Mouse (Mus musculus) midbrain, postnatal 0 days (tissue): ENCODE measurements around the gene Ccdc191. TPM values are rescaled to one million over a fixed set of nuclear protein-coding genes. Genes with fewer than 3 reads are reported as not detected.
A peak's percentile ranks its signal among the peaks of the same experiment; 100 is the strongest.

Experiments
- ATAC-seq: fragments of 200-750 bp; cut with Nextera tagmentation; 2 replicates; pipeline ENCODE4 v1.8.0; 2017; ENCODE audit warnings: moderate number of reproducible peaks, mild to moderate bottlenecking, moderate TSS enrichment, moderate library complexity; ENCODE audit not compliant: low FRiP score
- DNase-seq: peaks from one replicate; pipeline ENCODE4 v3.0.0-alpha.2; 2015; ENCODE audit warnings: low spot score
- H3K27ac ChIP-seq: fragments of 300-500 bp; sonication (generic); 2 replicates; pipeline ENCODE4 v1.5.1; 2014; ENCODE audit warnings: low read depth, mild to moderate bottlenecking, low read length, mixed read lengths
- H3K27me3 ChIP-seq: fragments of 300-500 bp; sonication (generic); 2 replicates; pipeline ENCODE4 v1.6.1; 2014; ENCODE audit warnings: low read length, control low read depth, mixed read lengths; ENCODE audit not compliant: insufficient read depth
- H3K36me3 ChIP-seq: fragments of 300-500 bp; sonication (generic); 2 replicates; pipeline ENCODE4 v1.6.1; 2014; ENCODE audit warnings: low read length, control low read depth, mixed read lengths; ENCODE audit not compliant: insufficient read depth
- H3K4me1 ChIP-seq: fragments of 300-500 bp; sonication (generic); 2 replicates; pipeline ENCODE4 v1.6.1; 2014; ENCODE audit warnings: mild to moderate bottlenecking, control low read depth, antibody characterized with exemption, low read length, mixed read lengths; ENCODE audit not compliant: insufficient read depth
- H3K4me2 ChIP-seq: fragments of 300-500 bp; sonication (generic); 2 replicates; pipeline ENCODE4 v1.6.1; 2014; ENCODE audit warnings: low read depth, mild to moderate bottlenecking, low read length, mixed read lengths; ENCODE audit not compliant: poor library complexity, severe bottlenecking
- H3K4me3 ChIP-seq: fragments of 300-500 bp; sonication (generic); 2 replicates; pipeline ENCODE4 v1.5.1; 2014; ENCODE audit warnings: low read depth, mild to moderate bottlenecking, low read length, moderate library complexity
- H3K9ac ChIP-seq: fragments of 300-500 bp; sonication (generic); replicated peaks from 2 replicates; pipeline ENCODE4 v1.6.1; 2014; ENCODE audit warnings: mild to moderate bottlenecking, low read length, moderate library complexity, mixed read lengths; ENCODE audit not compliant: poor library complexity, severe bottlenecking
- H3K9me3 ChIP-seq: fragments of 300-500 bp; sonication (generic); 2 replicates; pipeline ENCODE4 v1.6.1; 2016; ENCODE audit warnings: low read length, control low read depth
- CTCF ChIP-seq: IDR thresholded peaks from 2 replicates; pipeline ENCODE4 v1.5.1; 2016; ENCODE audit warnings: antibody characterized with exemption, mild to moderate bottlenecking
- WGBS: fragments of 180-500 bp; shearing (Covaris S2); extraction: QIAGEN DNeasy Blood & Tissue Kit; methylation state at CpG from one replicate; pipeline ENCODE4 v1.1.7; 2014; 5-methylcytosine and 5-hydroxymethylcytosine counted together
- polyA plus RNA-seq: library from polyadenylated mRNA; unstranded; fragments of >200 nt; fragmentation: Nextera tagmentation; extraction: Ambion mirVana; gene quantifications from 2 replicates; pipeline ENCODE4 v1.2.1, GENCODE M21; 2015
- total RNA-seq: library from RNA; depleted of rRNA; stranded (reverse); fragments of >200 nt; gene quantifications from 2 replicates; pipeline ENCODE4 v1.2.3, GENCODE M21; 2014

Ccdc191 gene
- total and polyA plus RNA-seq, 2 experiments from 2014 or later: 0.93 to 4.0 TPM

DNA sequence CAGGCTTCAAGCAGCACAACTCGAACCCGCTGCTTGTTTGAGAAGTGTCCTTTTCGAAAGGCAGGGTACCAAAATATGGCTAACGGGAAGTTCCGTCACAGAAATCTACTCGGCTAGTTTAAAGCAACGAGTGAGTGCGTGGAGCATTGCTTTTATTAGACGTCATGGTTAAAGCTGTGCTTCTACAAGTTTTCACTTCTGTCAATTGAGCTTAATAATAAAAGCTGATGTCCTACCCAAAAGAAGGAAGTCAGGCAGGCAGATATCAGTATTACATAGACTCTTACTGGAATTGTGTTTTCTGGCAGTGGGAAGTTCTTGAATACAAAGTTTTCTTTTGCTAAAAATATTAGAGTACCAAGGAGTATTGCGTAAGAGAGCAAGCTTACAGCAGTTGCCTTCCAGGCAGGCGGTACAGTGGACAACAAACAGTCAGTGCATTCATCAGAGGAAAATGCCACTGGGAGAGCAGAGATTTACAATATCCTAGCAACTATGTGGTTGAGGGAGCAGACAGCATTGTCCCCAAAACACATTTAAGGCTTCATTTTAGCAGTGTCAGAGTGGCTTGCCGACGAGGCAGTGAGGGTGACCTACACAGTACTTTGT is 76.3 kb downstream of the Ccdc191 start:
- H3K27me3 ChIP-seq: no peaks in the 10 kb centered on the region
- TF ChIP-seq CTCF: no peak
- peaks cover 20% of the 10 kb centered on the region for H3K36me3 ChIP-seq
- H3K27ac ChIP-seq: no peak overlapping the region
- ATAC-seq (no peak), DNase-seq (peak; percentile 60)
- H3K9me3 ChIP-seq: no peaks in the 10 kb centered on the region
- no peak overlapping the region for H3K4me3 ChIP-seq
- H3K4me2 ChIP-seq: no peak overlapping the region
- 71% methylated on average over 13 of the region's 13 CpGs for WGBS
- no peak overlapping the region for H3K9ac ChIP-seq
- no peaks in the 10 kb centered on the region for H3K4me1 ChIP-seq

DNA sequence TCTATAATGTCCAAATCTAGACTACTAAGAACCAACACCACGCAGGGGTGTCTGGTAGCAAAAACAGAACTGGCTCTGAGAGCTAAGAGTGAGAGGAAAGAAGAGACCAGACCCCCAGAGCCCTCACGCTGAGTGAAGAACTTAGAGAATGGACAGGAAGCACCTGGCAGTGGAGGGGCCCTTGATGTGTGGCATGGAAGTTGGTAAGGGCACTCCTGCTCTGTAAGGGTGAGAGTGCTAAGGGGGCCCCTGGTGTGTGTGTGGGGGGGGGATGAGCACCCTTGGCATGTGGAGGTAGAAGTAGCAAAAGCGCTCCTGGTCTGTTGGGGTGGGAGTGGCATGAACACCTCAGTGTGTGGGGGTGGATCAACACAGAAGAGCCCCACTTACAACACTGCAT is 80.8 kb downstream of the Ccdc191 start:
- WGBS: 84% methylated on average over 3 of the region's 3 CpGs
- Histone ChIP-seq H3K9me3 (no peaks in the 10 kb centered on the region), H3K4me3 (no peak overlapping the region), H3K9ac (no peak overlapping the region), H3K27ac (no peak overlapping the region), H3K36me3 (peaks cover 20% of the 10 kb centered on the region), H3K4me2 (no peak overlapping the region), H3K27me3 (no peaks in the 10 kb centered on the region), H3K4me1 (no peaks in the 10 kb centered on the region)
- DNase-seq: no peak
- no peak for TF ChIP-seq CTCF
- ATAC-seq: no peak

DNA sequence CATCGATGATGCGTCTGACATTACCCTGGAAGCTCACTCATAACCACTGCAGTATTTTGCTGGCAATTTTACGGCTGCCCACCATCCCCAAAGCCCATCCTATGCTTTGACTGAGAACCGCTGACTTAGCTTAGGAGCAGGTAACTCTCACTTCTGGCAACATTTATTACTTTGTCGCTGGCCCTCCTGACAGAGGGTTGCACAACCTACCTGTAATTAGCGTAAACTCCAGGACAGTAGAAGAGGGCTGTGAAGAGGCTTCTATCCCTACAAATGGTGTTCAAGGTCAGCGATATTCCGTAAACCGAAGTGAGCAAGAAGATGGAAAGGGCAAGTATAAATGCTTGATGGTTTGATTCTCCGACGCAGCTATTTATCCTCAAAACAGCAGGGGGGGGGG is 81.6 kb downstream of the Ccdc191 start:
- Histone ChIP-seq H3K36me3 (peaks cover 20% of the 10 kb centered on the region), H3K9me3 (no peaks in the 10 kb centered on the region), H3K4me1 (no peaks in the 10 kb centered on the region), H3K4me3 (no peak overlapping the region), H3K4me2 (no peak overlapping the region), H3K9ac (no peak overlapping the region), H3K27me3 (no peaks in the 10 kb centered on the region), H3K27ac (no peak overlapping the region)
- ATAC-seq (no peak), DNase-seq (no peak)
- WGBS: 95% methylated on average over 11 of the region's 11 CpGs
- no peak for TF ChIP-seq CTCF

DNA sequence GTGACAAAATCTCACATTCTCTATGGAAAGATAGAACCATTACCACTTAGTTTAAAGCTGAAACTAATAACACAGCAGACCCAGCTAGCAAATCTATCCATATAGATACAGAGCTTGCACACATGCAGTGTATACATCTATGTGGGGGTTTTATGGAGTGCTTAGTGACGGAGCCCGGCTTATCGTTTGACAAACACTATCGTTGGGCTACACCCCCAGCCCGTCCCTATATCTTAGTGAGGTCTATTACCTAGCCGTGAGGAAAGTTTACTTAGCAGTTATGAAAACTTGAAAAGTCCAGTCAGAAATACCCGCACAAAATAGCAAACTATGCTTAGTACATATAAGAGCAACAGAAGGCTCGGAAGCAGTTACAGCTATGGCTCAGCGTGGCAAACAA is 82.1 kb downstream of the Ccdc191 start:
- H3K9ac ChIP-seq: no peak overlapping the region
- DNase-seq: no peak
- no peak overlapping the region for H3K4me3 ChIP-seq
- H3K9me3 ChIP-seq: no peaks in the 10 kb centered on the region
- no peaks in the 10 kb centered on the region for H3K27me3 ChIP-seq
- no peak for ATAC-seq
- H3K27ac ChIP-seq: no peak overlapping the region
- TF ChIP-seq CTCF: no peak
- no peak overlapping the region for H3K4me2 ChIP-seq
- H3K36me3 ChIP-seq: peaks cover 20% of the 10 kb centered on the region
- H3K4me1 ChIP-seq: no peaks in the 10 kb centered on the region
- 93% methylated on average over 9 of the region's 9 CpGs for WGBS

DNA sequence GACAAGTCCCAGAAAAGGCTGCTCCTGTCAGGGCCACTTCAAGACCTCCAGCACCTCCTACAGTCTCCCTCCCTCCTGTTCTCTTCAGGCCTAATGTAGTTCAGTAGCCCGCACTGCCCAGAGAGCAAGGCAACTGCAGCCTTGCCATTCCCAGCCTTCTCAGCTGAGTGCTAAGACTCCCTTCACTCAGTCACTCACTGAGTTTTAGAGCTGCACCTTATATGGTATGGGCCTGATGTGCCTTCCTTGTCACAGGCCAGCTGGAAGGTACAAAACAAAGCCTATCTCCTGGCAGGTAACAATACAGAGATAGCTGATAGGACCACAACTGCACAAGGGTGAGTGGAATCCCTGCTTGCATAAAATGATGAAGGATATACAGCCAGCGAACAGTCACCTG is 82.8 kb downstream of the Ccdc191 start:
- ATAC-seq (no peak), DNase-seq (no peak)
- Histone ChIP-seq H3K36me3 (peaks cover 20% of the 10 kb centered on the region), H3K9me3 (no peaks in the 10 kb centered on the region), H3K4me1 (no peaks in the 10 kb centered on the region), H3K27me3 (no peaks in the 10 kb centered on the region), H3K9ac (no peak overlapping the region), H3K4me2 (no peak overlapping the region), H3K27ac (no peak overlapping the region), H3K4me3 (no peak overlapping the region)
- WGBS: 94% methylated on average over 2 of the region's 2 CpGs
- TF ChIP-seq CTCF: no peak

DNA sequence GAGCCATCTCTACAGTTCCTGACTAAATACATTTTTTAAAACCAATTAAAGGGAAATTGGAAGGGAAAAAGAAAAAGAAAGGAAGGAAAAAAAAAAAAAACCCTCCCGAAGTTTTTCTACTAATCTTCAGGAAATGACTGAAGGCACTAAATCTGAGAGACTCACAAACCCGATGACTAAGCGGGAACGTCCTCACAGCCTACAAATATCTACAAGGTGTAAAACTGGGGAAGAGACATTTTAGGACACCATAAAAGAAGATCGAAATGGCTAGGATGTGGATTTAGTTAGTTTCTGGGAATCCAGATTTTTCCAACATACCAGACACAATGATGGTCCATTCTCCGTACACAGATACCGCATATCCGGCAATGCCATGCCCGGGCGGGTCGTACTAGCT is 83.5 kb downstream of the Ccdc191 start:
- Histone ChIP-seq H3K27me3 (no peaks in the 10 kb centered on the region), H3K4me2 (no peak overlapping the region), H3K27ac (no peak overlapping the region), H3K4me3 (no peak overlapping the region), H3K4me1 (no peaks in the 10 kb centered on the region), H3K9ac (no peak overlapping the region), H3K9me3 (no peaks in the 10 kb centered on the region), H3K36me3 (peaks cover 14% of the 10 kb centered on the region)
- TF ChIP-seq CTCF: no peak
- WGBS: 95% methylated on average over 11 of the region's 11 CpGs
- ATAC-seq (no peak), DNase-seq (no peak)
